Mouse (Mus musculus) stomach, postnatal 0 days (tissue): Measurements from ENCODE around the gene C2cd4d. TPM values are rescaled to one million over a fixed set of nuclear protein-coding genes. Genes with fewer than 3 reads are reported as not detected.

ENCODE experiments used
- ATAC-seq: fragments of 200-750 bp; cut with Nextera tagmentation; 2 replicates; pipeline ENCODE4 v1.8.0; 2017; ENCODE audit not compliant: low FRiP score, low TSS enrichment
- DNase-seq: peaks from one replicate; pipeline ENCODE4 v3.0.0-alpha.2; 2016; ENCODE audit warnings: low spot score
- H3K27ac ChIP-seq: fragments of 300-500 bp; sonication (generic); replicated peaks from 2 replicates; pipeline ENCODE4 v1.5.1; 2014; ENCODE audit warnings: mild to moderate bottlenecking, control low read depth
- H3K27me3 ChIP-seq: fragments of 300-500 bp; sonication (generic); 2 replicates; pipeline ENCODE4 v1.6.1; 2014; ENCODE audit warnings: low read length; ENCODE audit not compliant: control insufficient read depth, insufficient read depth
- H3K36me3 ChIP-seq: fragments of 300-500 bp; sonication (generic); 2 replicates; pipeline ENCODE4 v1.6.1; 2014; ENCODE audit warnings: low read length, mixed read lengths; ENCODE audit not compliant: control insufficient read depth, insufficient read depth
- H3K4me1 ChIP-seq: fragments of 300-500 bp; sonication (generic); replicated peaks from 2 replicates; pipeline ENCODE4 v1.6.1; 2014; ENCODE audit warnings: antibody characterized with exemption; ENCODE audit not compliant: control insufficient read depth, insufficient read depth
- H3K4me2 ChIP-seq: fragments of 300-500 bp; sonication (generic); replicated peaks from 2 replicates; pipeline ENCODE4 v1.6.1; 2014; ENCODE audit warnings: low read depth, mild to moderate bottlenecking, control low read depth, moderate library complexity
- H3K4me3 ChIP-seq: fragments of 300-500 bp; sonication (generic); 2 replicates; pipeline ENCODE4 v1.5.1; 2014; ENCODE audit warnings: low read depth, low read length, control low read depth
- H3K9ac ChIP-seq: fragments of 300-500 bp; sonication (generic); 2 replicates; pipeline ENCODE4 v1.6.1; 2014; ENCODE audit warnings: mild to moderate bottlenecking, low read length, control low read depth, mixed read lengths
- H3K9me3 ChIP-seq: fragments of 300-500 bp; sonication (generic); 2 replicates; pipeline ENCODE4 v1.6.1; 2016; ENCODE audit warnings: low read length; ENCODE audit not compliant: control insufficient read depth
- CTCF ChIP-seq: IDR thresholded peaks from 2 replicates; pipeline ENCODE4 v1.5.1; 2016; ENCODE audit warnings: antibody characterized with exemption, low read depth, mild to moderate bottlenecking, moderate library complexity
- EP300 ChIP-seq: optimal IDR thresholded peaks from 2 replicates; pipeline ENCODE3; 2016; ENCODE audit warnings: antibody characterized with exemption
- WGBS: fragments of 180-500 bp; shearing (Covaris S2); extraction: QIAGEN DNeasy Blood & Tissue Kit; methylation state at CpG from one replicate; pipeline ENCODE4 v1.1.7; 2014; 5-methylcytosine and 5-hydroxymethylcytosine counted together
- polyA plus RNA-seq: library from polyadenylated mRNA; unstranded; fragments of >200 nt; fragmentation: Nextera tagmentation; extraction: Ambion mirVana; gene quantifications from 2 replicates; pipeline ENCODE4 v1.2.1, GENCODE M21; 2015

Gene C2cd4d
- polyA plus RNA-seq, 1 experiment from 2014 or later: 0.82 TPM

DNA sequence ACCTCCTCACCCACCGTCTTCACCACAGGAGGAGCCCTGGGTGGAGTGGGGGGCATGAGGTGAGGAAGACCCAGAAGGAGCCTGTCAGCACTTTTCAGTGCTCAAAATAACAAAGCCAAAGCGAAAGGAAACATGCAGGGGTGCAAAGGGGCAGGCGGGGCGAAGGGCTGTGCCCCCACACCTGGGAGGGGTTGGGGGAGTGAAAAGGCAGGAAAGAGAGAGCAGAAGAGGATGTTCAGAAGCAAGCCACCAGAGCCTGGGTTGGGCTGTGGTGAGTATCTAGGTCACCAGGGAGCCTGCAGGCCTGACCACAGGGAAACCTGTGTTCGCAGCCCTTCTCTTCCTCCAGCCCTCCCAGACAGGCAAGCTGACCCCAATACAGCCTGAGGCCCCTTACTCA, 25.8 kb downstream of the C2cd4d start:
- TF ChIP-seq CTCF (no peak), EP300 (no peak)
- DNase-seq (no peak), ATAC-seq (no peak)
- Histone ChIP-seq H3K27me3 (no peaks in the 10 kb centered on the region), H3K36me3 (no peaks in the 10 kb centered on the region), H3K27ac (no peak overlapping the region), H3K4me3 (no peak overlapping the region), H3K4me1 (no peaks in the 10 kb centered on the region), H3K9ac (no peak overlapping the region), H3K4me2 (no peak overlapping the region), H3K9me3 (no peaks in the 10 kb centered on the region)
- WGBS: 74% methylated on average over 5 of the region's 5 CpGs

DNA sequence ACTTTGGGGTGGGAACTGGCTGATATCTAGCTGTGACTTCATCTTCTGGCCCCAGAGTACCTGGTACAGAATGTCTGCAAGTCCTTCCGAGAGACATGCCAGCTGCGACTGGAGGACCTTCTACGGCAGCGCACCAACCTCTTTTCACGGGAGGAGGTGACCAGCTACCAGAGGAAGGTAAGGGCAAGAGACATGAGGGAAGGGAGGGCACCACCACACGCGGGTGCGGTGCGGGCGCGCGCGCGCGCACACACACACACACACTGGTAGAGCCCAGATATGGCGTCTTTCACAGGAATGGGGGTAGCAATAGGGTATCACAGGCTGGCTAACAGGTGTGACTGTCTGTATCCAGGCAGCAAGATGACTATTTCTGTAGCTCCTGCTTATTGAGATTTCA, 27.2 kb downstream of the C2cd4d start:
- H3K4me3 ChIP-seq: no peak overlapping the region
- no peaks in the 10 kb centered on the region for H3K4me1 ChIP-seq
- no peak overlapping the region for H3K4me2 ChIP-seq
- 94% methylated on average over 16 of the region's 16 CpGs for WGBS
- H3K36me3 ChIP-seq: no peaks in the 10 kb centered on the region
- no peak overlapping the region for H3K9ac ChIP-seq
- H3K27me3 ChIP-seq: no peaks in the 10 kb centered on the region
- no peak for DNase-seq
- TF ChIP-seq CTCF (no peak), EP300 (no peak)
- no peak overlapping the region for H3K27ac ChIP-seq
- H3K9me3 ChIP-seq: no peaks in the 10 kb centered on the region
- no peak for ATAC-seq

DNA sequence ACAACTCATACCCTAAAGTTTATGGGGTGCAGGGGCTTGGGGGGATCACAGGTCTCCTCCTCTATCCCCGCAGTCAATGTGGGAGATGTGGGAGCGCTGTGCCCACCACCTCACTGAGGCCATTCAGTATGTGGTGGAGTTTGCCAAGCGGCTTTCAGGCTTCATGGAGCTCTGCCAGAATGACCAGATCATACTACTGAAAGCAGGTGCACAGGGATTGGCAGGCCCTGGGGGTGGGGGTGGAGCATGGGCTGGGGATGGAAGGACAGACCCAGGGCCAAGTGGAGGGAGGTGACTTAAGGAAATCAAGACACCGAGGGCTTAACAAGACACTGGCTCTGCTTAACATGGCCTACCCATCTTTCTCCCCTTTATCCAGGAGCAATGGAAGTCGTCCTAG, 28.8 kb downstream of the C2cd4d start:
- no peak overlapping the region for H3K4me3 ChIP-seq
- no peak for DNase-seq
- no peaks in the 10 kb centered on the region for H3K9me3 ChIP-seq
- no peaks in the 10 kb centered on the region for H3K27me3 ChIP-seq
- 77% methylated on average over 5 of the region's 5 CpGs for WGBS
- no peak overlapping the region for H3K27ac ChIP-seq
- H3K4me2 ChIP-seq: no peak overlapping the region
- no peak for ATAC-seq
- H3K9ac ChIP-seq: no peak overlapping the region
- H3K4me1 ChIP-seq: no peaks in the 10 kb centered on the region
- TF ChIP-seq EP300 (no peak), CTCF (no peak)
- H3K36me3 ChIP-seq: no peaks in the 10 kb centered on the region

DNA sequence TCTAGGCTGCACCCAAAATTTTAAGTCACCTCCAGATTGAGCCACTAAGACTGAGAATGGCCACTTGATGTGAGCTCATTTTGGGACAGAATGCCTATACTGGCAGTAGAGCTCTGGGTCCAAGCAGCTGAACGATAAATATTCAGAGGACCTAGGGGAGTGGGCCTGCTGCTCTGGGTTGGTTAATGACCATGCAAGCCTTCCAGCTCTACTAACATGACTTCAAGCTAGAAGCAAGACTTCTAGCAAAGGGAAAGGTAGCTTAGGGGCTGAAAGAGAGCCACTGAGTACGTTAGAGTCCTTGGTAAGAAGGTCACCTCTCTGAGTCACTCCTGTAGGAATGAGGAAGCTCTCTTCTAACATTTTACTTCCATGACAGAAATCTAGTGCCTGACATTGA, 29.9 kb downstream of the C2cd4d start:
- no peak overlapping the region for H3K4me2 ChIP-seq

DNA sequence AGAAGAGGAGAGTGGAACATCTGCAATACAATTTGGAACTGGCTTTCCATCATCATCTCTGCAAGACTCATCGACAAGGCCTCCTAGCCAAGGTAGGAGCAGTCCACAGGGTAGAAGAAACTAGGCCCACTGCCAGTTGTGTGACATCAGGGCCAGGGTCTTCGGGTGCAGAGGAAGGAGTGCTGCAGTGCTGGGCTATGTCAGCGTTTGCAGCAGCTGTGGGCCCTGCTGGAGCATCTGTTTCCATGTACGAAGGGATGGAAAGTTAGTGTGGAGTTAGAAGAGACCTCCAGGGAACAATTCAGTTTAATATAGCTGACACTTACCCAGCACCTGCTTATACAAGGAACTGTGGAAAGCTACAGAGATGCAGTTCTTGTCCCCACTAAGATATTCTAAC, 30.8 kb downstream of the C2cd4d start:
- DNase-seq: no peak
- Histone ChIP-seq H3K4me3 (no peak overlapping the region), H3K4me2 (no peak overlapping the region), H3K36me3 (no peaks in the 10 kb centered on the region), H3K9me3 (no peaks in the 10 kb centered on the region), H3K27me3 (no peaks in the 10 kb centered on the region), H3K4me1 (no peaks in the 10 kb centered on the region), H3K27ac (no peak overlapping the region), H3K9ac (no peak overlapping the region)
- 61% methylated on average over 4 of the region's 4 CpGs for WGBS
- no peak for TF ChIP-seq CTCF
- TF ChIP-seq EP300: no peak
- ATAC-seq: no peak

More for the DNA sequence above, 29.9 kb downstream of the C2cd4d start:
- no peaks in the 10 kb centered on the region for H3K4me1 ChIP-seq
- no peak overlapping the region for H3K4me3 ChIP-seq
- WGBS: 75% methylated on average over 2 of the region's 2 CpGs
- DNase-seq (no peak), ATAC-seq (no peak)
- H3K27me3 ChIP-seq: no peaks in the 10 kb centered on the region
- H3K36me3 ChIP-seq: no peaks in the 10 kb centered on the region
- no peak for TF ChIP-seq CTCF
- no peak for TF ChIP-seq EP300
- no peak overlapping the region for H3K9ac ChIP-seq
- no peaks in the 10 kb centered on the region for H3K9me3 ChIP-seq
- no peak overlapping the region for H3K27ac ChIP-seq

DNA sequence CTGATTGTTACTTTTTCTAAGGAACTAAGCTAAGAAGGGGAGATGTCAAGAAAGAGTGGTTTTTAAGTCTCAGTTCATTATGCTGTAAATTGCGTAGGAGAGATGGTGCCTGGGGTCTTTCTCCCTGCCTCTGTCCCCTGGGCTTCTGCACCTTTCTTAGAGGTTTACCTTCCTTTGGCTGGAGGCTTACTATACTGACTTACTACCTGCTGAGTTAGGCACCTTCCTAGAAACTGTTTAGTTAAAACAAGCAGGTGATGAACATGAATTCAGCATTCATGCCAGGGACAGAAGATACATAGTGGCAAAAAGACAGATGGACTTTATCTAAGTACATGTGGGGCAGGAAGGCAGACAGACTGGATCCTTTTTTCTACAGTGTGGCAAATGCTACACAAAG, 34.1 kb downstream of the C2cd4d start:
- no peak overlapping the region for H3K9ac ChIP-seq
- H3K36me3 ChIP-seq: no peaks in the 10 kb centered on the region
- no peaks in the 10 kb centered on the region for H3K4me1 ChIP-seq
- TF ChIP-seq EP300 (no peak), CTCF (no peak)
- H3K4me2 ChIP-seq: no peak overlapping the region
- no peak overlapping the region for H3K4me3 ChIP-seq
- ATAC-seq: no peak
- no peak for DNase-seq
- no peaks in the 10 kb centered on the region for H3K27me3 ChIP-seq
- WGBS: 74% methylated on average over 1 of the region's 1 CpGs
- no peak overlapping the region for H3K27ac ChIP-seq
- H3K9me3 ChIP-seq: no peaks in the 10 kb centered on the region
